Mouse (Mus musculus): ENCODE measurements around the gene Vsig8. TPM values are rescaled to one million over a fixed set of nuclear protein-coding genes. Genes with fewer than 3 reads are reported as not detected.

Vsig8 gene
- total and polyA plus RNA-seq, 2 experiments from 2014 or later, result 0.12 TPM; not detected in 1

GRCm38 (mm10) chr1:172515396-172515795, 40.3 kb upstream of the Vsig8 start:
- ATAC-seq (ENCODE audit: insufficient read depth, low read depth) (no peak; the same call in 1 of the 2 replicates), DNase-seq (ENCODE audit: low spot score) (no peak)
- TF ChIP-seq EP300 (IDR thresholded peaks at IDR 0.05; ENCODE audit: low read depth) (no peak), CTCF (IDR thresholded peaks at IDR 0.05; ENCODE audit: low read depth) (no peak)
- Histone ChIP-seq H3K9me3 (replicated peaks; ENCODE audit: control insufficient read depth, low read length) (0 out of 2 replicates have a peak, but pooled peaks cover 3% of the 10 kb centered on the region), H3K4me3 (ENCODE audit: low read depth, low read length) (no peak overlapping the region), H3K4me2 (ENCODE audit: low read depth, low read length) (no peak overlapping the region), H3K36me3 (replicated peaks; ENCODE audit: control insufficient read depth, insufficient read depth, low read length) (no peaks in the 10 kb centered on the region), H3K27ac (ENCODE audit: low read depth) (peak overlapping the region; percentile 72), H3K4me1 (ENCODE audit: control insufficient read depth, insufficient read depth) (peaks cover 19% of the 10 kb centered on the region), H3K9ac (replicated peaks; ENCODE audit: low read depth, low read length) (no peak overlapping the region), H3K27me3 (ENCODE audit: control insufficient read depth, insufficient read depth, low read length) (no peaks in the 10 kb centered on the region)
- 43% methylated on average over 1 of the region's 1 CpGs for WGBS

GRCm38 (mm10) chr1:172518013-172518412, 37.7 kb upstream of the Vsig8 start:
- WGBS, result 72% methylated on average over 4 of the region's 4 CpGs

GRCm38 (mm10) chr1:172519644-172520043, 36.1 kb upstream of the Vsig8 start:
- whole genome bisulfite sequencing, result 57% methylated on average over 6 of the region's 6 CpGs
- H3K4me1 ChIP-seq (ENCODE audit: control insufficient read depth, insufficient read depth), result peaks cover 7% of the 10 kb centered on the region; the same call in 1 of the 2 replicates
- H3K27ac ChIP-seq (ENCODE audit: low read depth), result 0 out of 2 replicates have a peak overlapping the region, but pooled peaks have one; percentile 22

More at GRCm38 (mm10) chr1:172518013-172518412, 37.7 kb upstream of the Vsig8 start:
- ATAC-seq (ENCODE audit: insufficient read depth, low read depth), result no peak
- Histone ChIP-seq H3K27me3 (ENCODE audit: control insufficient read depth, insufficient read depth, low read length) (no peaks in the 10 kb centered on the region), H3K36me3 (replicated peaks; ENCODE audit: control insufficient read depth, insufficient read depth, low read length) (no peaks in the 10 kb centered on the region), H3K4me2 (ENCODE audit: low read depth, low read length) (no peak overlapping the region), H3K9ac (replicated peaks; ENCODE audit: low read depth, low read length) (no peak overlapping the region), H3K4me1 (ENCODE audit: control insufficient read depth, insufficient read depth) (peaks cover 20% of the 10 kb centered on the region), H3K9me3 (replicated peaks; ENCODE audit: control insufficient read depth, low read length) (0 out of 2 replicates have a peak, but pooled peaks cover 3% of the 10 kb centered on the region), H3K4me3 (ENCODE audit: low read depth, low read length) (no peak overlapping the region), H3K27ac (ENCODE audit: low read depth) (no peak overlapping the region)
- peak; percentile 33 for TF ChIP-seq CTCF (IDR thresholded peaks at IDR 0.05; ENCODE audit: low read depth)
- no peak for TF ChIP-seq EP300 (IDR thresholded peaks at IDR 0.05; ENCODE audit: low read depth)
- no peak for DNase-seq (ENCODE audit: low spot score)

GRCm38 (mm10) chr1:172520576-172521440, 34.9 kb upstream of the Vsig8 start, which contains the start of gene Cfap45:
Cfap45 (plus strand) TSS chr1:172520801.
- no peak within 1 kb of the TSS; the same call in 1 of the 2 replicates for H3K9ac ChIP-seq (replicated peaks; ENCODE audit: low read depth, low read length)
- DNase-seq (ENCODE audit: low spot score), result peak; percentile 87
- 0 out of 2 replicates have a peak, but pooled peaks cover 3% of the 10 kb centered on the region for H3K9me3 ChIP-seq (replicated peaks; ENCODE audit: control insufficient read depth, low read length)
- H3K4me3 ChIP-seq (ENCODE audit: low read depth, low read length), result peak within 1 kb of the TSS; percentile 46
- H3K27me3 ChIP-seq (ENCODE audit: control insufficient read depth, insufficient read depth, low read length), result peaks cover under 1% of the 10 kb centered on the region; the same call in 1 of the 2 replicates
- no peak for TF ChIP-seq EP300 (IDR thresholded peaks at IDR 0.05; ENCODE audit: low read depth)
- TF ChIP-seq CTCF (IDR thresholded peaks at IDR 0.05; ENCODE audit: low read depth), result no peak
- peaks cover 7% of the 10 kb centered on the region; the same call in 1 of the 2 replicates for H3K4me1 ChIP-seq (ENCODE audit: control insufficient read depth, insufficient read depth)
- WGBS, result 5% methylated on average over 28 of the region's 28 CpGs
- peak within 1 kb of the TSS; percentile 46; the same call in 1 of the 2 replicates for H3K27ac ChIP-seq (ENCODE audit: low read depth)
- no peaks in the 10 kb centered on the region for H3K36me3 ChIP-seq (replicated peaks; ENCODE audit: control insufficient read depth, insufficient read depth, low read length)
- H3K4me2 ChIP-seq (ENCODE audit: low read depth, low read length), result peak within 1 kb of the TSS; percentile 64
- ATAC-seq (ENCODE audit: insufficient read depth, low read depth), result peak; percentile 65

More at GRCm38 (mm10) chr1:172519644-172520043, 36.1 kb upstream of the Vsig8 start:
- ATAC-seq (ENCODE audit: insufficient read depth, low read depth) (no peak), DNase-seq (ENCODE audit: low spot score) (no peak)
- Histone ChIP-seq H3K27me3 (ENCODE audit: control insufficient read depth, insufficient read depth, low read length) (no peaks in the 10 kb centered on the region), H3K36me3 (replicated peaks; ENCODE audit: control insufficient read depth, insufficient read depth, low read length) (no peaks in the 10 kb centered on the region), H3K9ac (replicated peaks; ENCODE audit: low read depth, low read length) (no peak overlapping the region), H3K4me3 (ENCODE audit: low read depth, low read length) (no peak overlapping the region), H3K9me3 (replicated peaks; ENCODE audit: control insufficient read depth, low read length) (0 out of 2 replicates have a peak, but pooled peaks cover 3% of the 10 kb centered on the region), H3K4me2 (ENCODE audit: low read depth, low read length) (no peak overlapping the region)
- TF ChIP-seq EP300 (IDR thresholded peaks at IDR 0.05; ENCODE audit: low read depth) (no peak), CTCF (IDR thresholded peaks at IDR 0.05; ENCODE audit: low read depth) (no peak)

- WGBS, result 69% methylated on average over 7 of the region's 7 CpGs
- Histone ChIP-seq H3K4me1 (ENCODE audit: control insufficient read depth, insufficient read depth) (peaks cover 7% of the 10 kb centered on the region; the same call in 1 of the 2 replicates), H3K9ac (replicated peaks; ENCODE audit: low read depth, low read length) (no peak overlapping the region)
These were observed 33.2 kb upstream of the Vsig8 start for GRCm38 (mm10) chr1:172522524-172522923.

More at GRCm38 (mm10) chr1:172522524-172522923, 33.2 kb upstream of the Vsig8 start:
- Histone ChIP-seq H3K9me3 (replicated peaks; ENCODE audit: control insufficient read depth, low read length) (0 out of 2 replicates have a peak, but pooled peaks cover 3% of the 10 kb centered on the region), H3K36me3 (replicated peaks; ENCODE audit: control insufficient read depth, insufficient read depth, low read length) (no peaks in the 10 kb centered on the region), H3K4me2 (ENCODE audit: low read depth, low read length) (no peak overlapping the region), H3K4me3 (ENCODE audit: low read depth, low read length) (no peak overlapping the region), H3K27ac (ENCODE audit: low read depth) (peak overlapping the region; percentile 36; the same call in 1 of the 2 replicates), H3K27me3 (ENCODE audit: control insufficient read depth, insufficient read depth, low read length) (peaks cover 12% of the 10 kb centered on the region; the same call in 1 of the 2 replicates)
- TF ChIP-seq CTCF (IDR thresholded peaks at IDR 0.05; ENCODE audit: low read depth) (no peak), EP300 (IDR thresholded peaks at IDR 0.05; ENCODE audit: low read depth) (no peak)
- DNase-seq (ENCODE audit: low spot score) (no peak), ATAC-seq (ENCODE audit: insufficient read depth, low read depth) (no peak)
